Mouse (Mus musculus): ENCODE results near the gene Gpr176. TPM values are rescaled to one million over a fixed set of nuclear protein-coding genes. Genes with fewer than 3 reads are reported as not detected.

Gene Gpr176
- 2.4 and 3.0 TPM in 2 replicates for total RNA-seq (2021)
- long read RNA-seq, partial matches to known transcripts, result 3 of 4 reads
- long read RNA-seq, other reads (novel, unspliced or antisense), result 1 of 4 reads

GRCm38 (mm10) chr2:118372901-118373571 lies at the start of gene Gpr176:
Gene Gpr176 (minus strand): TSS chr2:118373419.
- DNase-seq, result peak; percentile 35

- no peak for DNase-seq
These were observed 49.2 kb upstream of the Gpr176 start for GRCm38 (mm10) chr2:118422385-118422784.

- no peak for DNase-seq
These were observed 48.7 kb upstream of the Gpr176 start for GRCm38 (mm10) chr2:118421951-118422350.

GRCm38 (mm10) chr2:118418076-118418475 lies 44.9 kb upstream of the Gpr176 start:
- DNase-seq, result no peak

GRCm38 (mm10) chr2:118415601-118416355 lies 42.6 kb upstream of the Gpr176 start:
- DNase-seq, result no peak

GRCm38 (mm10) chr2:118412821-118413220 lies 39.6 kb upstream of the Gpr176 start:
- no peak for DNase-seq

- DNase-seq, result no peak
These were observed 35.2 kb upstream of the Gpr176 start for GRCm38 (mm10) chr2:118408336-118408895.

GRCm38 (mm10) chr2:118406811-118407210 lies 33.6 kb upstream of the Gpr176 start:
- DNase-seq, result no peak

- DNase-seq, result no peak
These were observed 32.3 kb upstream of the Gpr176 start for GRCm38 (mm10) chr2:118405568-118405967.

GRCm38 (mm10) chr2:118404336-118404735 lies 31.1 kb upstream of the Gpr176 start:
- no peak for DNase-seq

GRCm38 (mm10) chr2:118401834-118402727 lies 28.9 kb upstream of the Gpr176 start:
- DNase-seq, result no peak

GRCm38 (mm10) chr2:118399751-118400150 lies 26.5 kb upstream of the Gpr176 start:
- no peak for DNase-seq

- no peak for DNase-seq
These were observed 18.0 kb upstream of the Gpr176 start for GRCm38 (mm10) chr2:118391201-118391600.

- no peak for DNase-seq
These were observed 16.9 kb upstream of the Gpr176 start for GRCm38 (mm10) chr2:118390072-118390471.

GRCm38 (mm10) chr2:118389569-118389968 lies 16.4 kb upstream of the Gpr176 start:
- DNase-seq, result no peak

GRCm38 (mm10) chr2:118388341-118389335 lies 15.4 kb upstream of the Gpr176 start, which contains the start of gene Eif2ak4:
Gene Eif2ak4 (plus strand): TSS chr2:118388618.
- peak; percentile 98 for DNase-seq

GRCm38 (mm10) chr2:118383387-118383786 lies 10.2 kb upstream of the Gpr176 start:
- DNase-seq, result no peak

GRCm38 (mm10) chr2:118379756-118380155 lies 6.5 kb upstream of the Gpr176 start:
- DNase-seq, result no peak

GRCm38 (mm10) chr2:118375931-118376330 lies 2.7 kb upstream of the Gpr176 start:
- no peak for DNase-seq

- no peak for DNase-seq
These were observed 2.3 kb upstream of the Gpr176 start for GRCm38 (mm10) chr2:118375522-118375921.
